Mouse (Mus musculus) Patski (cell line): ENCODE data around the gene Arhgef28. TPM values are rescaled to one million over a fixed set of nuclear protein-coding genes. Genes with fewer than 3 reads are reported as not detected.

ENCODE experiments used
- ATAC-seq: fragments of 100-300 bp; one replicate; pipeline ENCODE4 v1.8.0; 2021
- CTCF ChIA-PET: fragments of 350-600 bp; sonication (Branson Sonifier 250); formaldehyde crosslinking; loops from one replicate; lab custom pipeline; 2022; ENCODE audit warnings: inconsistent platforms; lab: Charles Lee
- POLR2A ChIA-PET: fragments of 350-600 bp; sonication (Branson Sonifier 250); formaldehyde crosslinking; loops from one replicate; lab custom pipeline; 2022; ENCODE audit warnings: antibody characterized with exemption, inconsistent platforms; lab: Charles Lee
- DNase-seq: peaks from one replicate; pipeline ENCODE4 v3.0.0-alpha.2; 2011; ENCODE audit warnings: low read depth, low spot score
- H3K27me3 ChIP-seq: fragments of 371-371 bp; one replicate; pipeline ENCODE4 v1.5.1; 2021
- CTCF ChIP-seq: fragments of 100-300 bp; IDR thresholded peaks from one replicate; pipeline ENCODE4 v1.5.1; 2021
- in situ Hi-C: fragments of 300-500 bp; cut with MboI; formaldehyde crosslinking; loops from 3 replicates; pipeline ENCODE4 v1.11.1; 2018; ENCODE audit warnings: low pct_unique_long_range_greater_than_20kb, mixed read lengths
- polyA plus RNA-seq: library from polyadenylated mRNA; unstranded; gene quantifications from one replicate; pipeline ENCODE4 v1.2.3, GENCODE M21; 2021

Gene Arhgef28
- polyA plus RNA-seq, 1 experiment from 2014 or later: 79.0 TPM

- ChIA-PET CTCF (interaction anchor here (2.3 kb wide), 1 partner anchor 8 kb away, joined by 8 read pairs; no protein-coding TSS in a partner anchor), POLR2A (no interaction called here)
- in situ Hi-C loops: no loop called here
- H3K27me3 ChIP-seq: no peaks in the 10 kb centered on the region
- ATAC-seq (no peak), DNase-seq (no peak)
- no peak for TF ChIP-seq CTCF
Measured at GRCm38 (mm10) chr13:97867322-97867962, 338.8 kb downstream of the Arhgef28 start.

GRCm38 (mm10) chr13:97859071-97859470 is 347.2 kb downstream of the Arhgef28 start:
- ATAC-seq: no peak
- in situ Hi-C loops: no loop called here
- CTCF ChIA-PET: interaction anchor here (2.2 kb wide), 1 partner anchor 9 kb away, joined by 8 read pairs; no protein-coding TSS in a partner anchor
- POLR2A ChIA-PET: no interaction called here
- no peak for DNase-seq
- no peaks in the 10 kb centered on the region for H3K27me3 ChIP-seq
- TF ChIP-seq CTCF: no peak

GRCm38 (mm10) chr13:97857860-97858259 is 348.4 kb downstream of the Arhgef28 start:
- DNase-seq (no peak), ATAC-seq (no peak)
- ChIA-PET POLR2A (no interaction called here), CTCF (interaction anchor here (1.1 to 1.4 kb wide), 2 partner anchors 11 to 14 kb away, joined by 3 to 4 read pairs; no protein-coding TSS in a partner anchor)
- in situ Hi-C loops: no loop called here
- TF ChIP-seq CTCF: no peak
- no peaks in the 10 kb centered on the region for H3K27me3 ChIP-seq

DNA sequence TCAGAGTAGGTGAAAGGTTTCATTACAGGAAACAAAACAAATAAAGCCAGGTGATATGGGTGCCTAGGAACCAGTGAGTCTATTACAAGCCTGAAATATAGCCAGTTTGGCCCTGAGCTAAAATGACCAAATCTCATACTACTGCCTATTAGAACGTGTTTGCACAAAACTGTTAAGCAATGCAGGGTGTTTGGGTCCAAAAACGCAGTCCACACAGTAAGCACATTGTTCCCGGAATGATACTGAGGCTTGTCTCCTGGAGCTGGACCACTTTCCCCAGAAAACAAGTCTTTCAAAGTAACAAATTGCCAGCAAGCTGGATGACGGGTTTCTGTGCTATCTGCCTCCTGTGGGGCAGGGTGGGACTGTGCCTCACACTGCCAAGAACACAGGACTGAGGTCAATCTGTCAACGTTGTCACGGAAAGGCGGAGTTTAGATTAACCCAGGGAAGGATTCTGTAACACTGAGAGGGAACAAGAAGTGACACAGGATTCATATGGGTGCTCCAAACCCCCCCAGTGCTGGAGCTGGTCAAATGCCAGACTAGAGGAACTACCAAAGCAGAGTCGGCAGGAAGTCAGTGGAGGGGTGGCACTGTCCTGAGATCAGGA is 352.8 kb downstream of the Arhgef28 start:
- H3K27me3 ChIP-seq: no peaks in the 10 kb centered on the region
- ChIA-PET CTCF (no interaction called here), POLR2A (no interaction called here)
- DNase-seq (no peak), ATAC-seq (no peak)
- in situ Hi-C loops: no loop called here
- no peak for TF ChIP-seq CTCF

Other genes with a start within 250 kb of the Arhgef28 start
- 14.7 TPM for gene Utp15, start 56.6 kb upstream of the Arhgef28 start, polyA plus RNA-seq
- 25.6 TPM for gene Ankra2, start 56.6 kb upstream of the Arhgef28 start, polyA plus RNA-seq
- gene Gm21976, start 73.4 kb upstream of the Arhgef28 start, polyA plus RNA-seq: not detected
- 751 TPM for gene Btf3, start 110.6 kb upstream of the Arhgef28 start, polyA plus RNA-seq
- gene Foxd1, start 147.8 kb upstream of the Arhgef28 start, polyA plus RNA-seq: 15.1 TPM